Mouse (Mus musculus): ENCODE data around the gene Sirt6. TPM values are rescaled to one million over a fixed set of nuclear protein-coding genes. Genes with fewer than 3 reads are reported as not detected.

The Sirt6 gene
- polyA plus RNA-seq, 1 experiment from 2014 or later: 57.5 TPM

GRCm38 (mm10) chr10:81601396-81601905 lies 26.1 kb downstream of the Sirt6 start:
- peaks cover 78% of the 10 kb centered on the region for H3K4me1 ChIP-seq (replicated peaks)
- H3K9ac ChIP-seq (replicated peaks): no peak overlapping the region
- no peaks in the 10 kb centered on the region for H3K9me3 ChIP-seq
- 14% methylated on average over 7 of the region's 7 CpGs for WGBS
- H3K4me3 ChIP-seq (replicated peaks): 0 out of 2 replicates have a peak overlapping the region, but pooled peaks have one; percentile 11
- no peaks in the 10 kb centered on the region for H3K27me3 ChIP-seq
- peak overlapping the region; percentile 64; the same call in 1 of the 2 replicates for H3K27ac ChIP-seq
- H3K4me2 ChIP-seq: peak overlapping the region; percentile 51
- ATAC-seq (ENCODE audit: insufficient number of reproducible peaks, insufficient read depth, low FRiP score, low TSS enrichment, low read depth): no peak
- H3K36me3 ChIP-seq: no peaks in the 10 kb centered on the region

GRCm38 (mm10) chr10:81600738-81601203 lies 26.8 kb downstream of the Sirt6 start, which contains the start of gene Tle6:
TSS of gene Tle6 (minus strand) at chr10:81601073.
- peak within 1 kb of the TSS; percentile 75 for H3K27ac ChIP-seq
- no peaks in the 10 kb centered on the region for H3K9me3 ChIP-seq
- H3K4me3 ChIP-seq (replicated peaks): peak within 1 kb of the TSS; percentile 25
- peak within 1 kb of the TSS; percentile 51 for H3K4me2 ChIP-seq
- peak; percentile 73 for ATAC-seq (ENCODE audit: insufficient number of reproducible peaks, insufficient read depth, low FRiP score, low TSS enrichment, low read depth)
- H3K9ac ChIP-seq (replicated peaks): no peak within 1 kb of the TSS
- WGBS: under 1% methylated on average over 28 of the region's 28 CpGs
- no peaks in the 10 kb centered on the region for H3K36me3 ChIP-seq
- peaks cover 83% of the 10 kb centered on the region for H3K4me1 ChIP-seq (replicated peaks)
- peaks cover 2% of the 10 kb centered on the region; the same call in 1 of the 2 replicates for H3K27me3 ChIP-seq

- Histone ChIP-seq H3K27me3 (peaks cover 9% of the 10 kb centered on the region), H3K4me2 (no peak overlapping the region), H3K4me1 (replicated peaks) (peaks cover 83% of the 10 kb centered on the region), H3K27ac (peak overlapping the region; percentile 75), H3K9ac (replicated peaks) (no peak overlapping the region), H3K36me3 (no peaks in the 10 kb centered on the region), H3K4me3 (replicated peaks) (no peak overlapping the region), H3K9me3 (no peaks in the 10 kb centered on the region)
- ATAC-seq (ENCODE audit: insufficient number of reproducible peaks, insufficient read depth, low FRiP score, low TSS enrichment, low read depth): no peak
- WGBS: 41% methylated on average over 10 of the region's 10 CpGs
Measured at GRCm38 (mm10) chr10:81600096-81600495, 27.5 kb downstream of the Sirt6 start.

- peaks cover 13% of the 10 kb centered on the region for H3K27me3 ChIP-seq
- no peaks in the 10 kb centered on the region for H3K36me3 ChIP-seq
- no peak overlapping the region for H3K9ac ChIP-seq (replicated peaks)
- H3K4me3 ChIP-seq (replicated peaks): no peak overlapping the region
- H3K27ac ChIP-seq: no peak overlapping the region
- H3K4me1 ChIP-seq (replicated peaks): peaks cover 84% of the 10 kb centered on the region
- ATAC-seq (ENCODE audit: insufficient number of reproducible peaks, insufficient read depth, low FRiP score, low TSS enrichment, low read depth): no peak
- 55% methylated on average over 5 of the region's 5 CpGs for WGBS
- H3K4me2 ChIP-seq: no peak overlapping the region
- no peaks in the 10 kb centered on the region for H3K9me3 ChIP-seq
Measured at GRCm38 (mm10) chr10:81599630-81600029, 28.0 kb downstream of the Sirt6 start.

- no peak for ATAC-seq (ENCODE audit: insufficient number of reproducible peaks, insufficient read depth, low FRiP score, low TSS enrichment, low read depth)
- Histone ChIP-seq H3K4me3 (replicated peaks) (no peak overlapping the region), H3K27me3 (peaks cover 20% of the 10 kb centered on the region), H3K9ac (replicated peaks) (no peak overlapping the region), H3K36me3 (no peaks in the 10 kb centered on the region), H3K4me1 (replicated peaks) (peaks cover 87% of the 10 kb centered on the region), H3K27ac (peak overlapping the region; percentile 62; the same call in 1 of the 2 replicates), H3K9me3 (no peaks in the 10 kb centered on the region), H3K4me2 (no peak overlapping the region)
- WGBS: 27% methylated on average over 6 of the region's 6 CpGs
Measured at GRCm38 (mm10) chr10:81598871-81599270, 28.7 kb downstream of the Sirt6 start.

- 34% methylated on average over 3 of the region's 3 CpGs for WGBS
- Histone ChIP-seq H3K4me3 (replicated peaks) (no peak overlapping the region), H3K9me3 (no peaks in the 10 kb centered on the region), H3K4me1 (replicated peaks) (peaks cover 87% of the 10 kb centered on the region), H3K27me3 (peaks cover 23% of the 10 kb centered on the region), H3K36me3 (no peaks in the 10 kb centered on the region), H3K4me2 (no peak overlapping the region), H3K27ac (peak overlapping the region; percentile 62; the same call in 1 of the 2 replicates), H3K9ac (replicated peaks) (no peak overlapping the region)
- no peak for ATAC-seq (ENCODE audit: insufficient number of reproducible peaks, insufficient read depth, low FRiP score, low TSS enrichment, low read depth)
Measured at GRCm38 (mm10) chr10:81598342-81598741, 29.3 kb downstream of the Sirt6 start.

- Histone ChIP-seq H3K9me3 (no peaks in the 10 kb centered on the region), H3K9ac (replicated peaks) (peak overlapping the region; percentile 37), H3K4me2 (peak overlapping the region; percentile 53), H3K27ac (peak overlapping the region; percentile 90), H3K4me1 (replicated peaks) (peaks cover 79% of the 10 kb centered on the region), H3K4me3 (replicated peaks) (peak overlapping the region; percentile 24), H3K27me3 (peaks cover 26% of the 10 kb centered on the region), H3K36me3 (no peaks in the 10 kb centered on the region)
- 3% methylated on average over 12 of the region's 12 CpGs for WGBS
- peak; percentile 27 for ATAC-seq (ENCODE audit: insufficient number of reproducible peaks, insufficient read depth, low FRiP score, low TSS enrichment, low read depth)
Measured at GRCm38 (mm10) chr10:81597137-81597950, 30.3 kb downstream of the Sirt6 start.

- peaks cover 73% of the 10 kb centered on the region for H3K4me1 ChIP-seq (replicated peaks)
- peaks cover 26% of the 10 kb centered on the region for H3K27me3 ChIP-seq
- no peaks in the 10 kb centered on the region for H3K36me3 ChIP-seq
- H3K4me3 ChIP-seq (replicated peaks): peak overlapping the region; percentile 24
- 0 out of 2 replicates have a peak, but pooled peaks have one; percentile 0 for ATAC-seq (ENCODE audit: insufficient number of reproducible peaks, insufficient read depth, low FRiP score, low TSS enrichment, low read depth)
- H3K27ac ChIP-seq: peak overlapping the region; percentile 90
- WGBS: 1% methylated on average over 10 of the region's 10 CpGs
- H3K4me2 ChIP-seq: peak overlapping the region; percentile 53
- no peaks in the 10 kb centered on the region for H3K9me3 ChIP-seq
- peak overlapping the region; percentile 37 for H3K9ac ChIP-seq (replicated peaks)
Measured at GRCm38 (mm10) chr10:81596611-81597010, 31.0 kb downstream of the Sirt6 start.

GRCm38 (mm10) chr10:81595599-81595998 lies 32.0 kb downstream of the Sirt6 start:
- Histone ChIP-seq H3K4me2 (peak overlapping the region; percentile 53; the same call in 1 of the 2 replicates), H3K27me3 (peaks cover 28% of the 10 kb centered on the region), H3K4me3 (replicated peaks) (no peak overlapping the region), H3K36me3 (0 out of 2 replicates have a peak, but pooled peaks cover 1% of the 10 kb centered on the region), H3K4me1 (replicated peaks) (peaks cover 64% of the 10 kb centered on the region), H3K9me3 (no peaks in the 10 kb centered on the region), H3K27ac (peak overlapping the region; percentile 90), H3K9ac (replicated peaks) (peak overlapping the region; percentile 44)
- WGBS: 38% methylated on average over 5 of the region's 5 CpGs
- ATAC-seq (ENCODE audit: insufficient number of reproducible peaks, insufficient read depth, low FRiP score, low TSS enrichment, low read depth): no peak

GRCm38 (mm10) chr10:81593935-81594334 lies 33.7 kb downstream of the Sirt6 start:
- no peak overlapping the region for H3K4me2 ChIP-seq
- H3K9me3 ChIP-seq: no peaks in the 10 kb centered on the region
- H3K9ac ChIP-seq (replicated peaks): no peak overlapping the region
- no peak overlapping the region for H3K27ac ChIP-seq
- H3K27me3 ChIP-seq: peaks cover 36% of the 10 kb centered on the region
- 71% methylated on average over 18 of the region's 18 CpGs for WGBS
- ATAC-seq (ENCODE audit: insufficient number of reproducible peaks, insufficient read depth, low FRiP score, low TSS enrichment, low read depth): no peak
- peaks cover 50% of the 10 kb centered on the region for H3K4me1 ChIP-seq (replicated peaks)
- H3K36me3 ChIP-seq: peaks cover 18% of the 10 kb centered on the region
- H3K4me3 ChIP-seq (replicated peaks): no peak overlapping the region

GRCm38 (mm10) chr10:81593223-81593622 lies 34.4 kb downstream of the Sirt6 start:
- H3K36me3 ChIP-seq: peaks cover 25% of the 10 kb centered on the region
- H3K4me1 ChIP-seq (replicated peaks): peaks cover 42% of the 10 kb centered on the region
- 66% methylated on average over 4 of the region's 4 CpGs for WGBS
- no peak overlapping the region for H3K27ac ChIP-seq
- H3K4me2 ChIP-seq: no peak overlapping the region
- H3K9me3 ChIP-seq: no peaks in the 10 kb centered on the region
- H3K9ac ChIP-seq (replicated peaks): no peak overlapping the region
- H3K4me3 ChIP-seq (replicated peaks): no peak overlapping the region
- no peak for ATAC-seq (ENCODE audit: insufficient number of reproducible peaks, insufficient read depth, low FRiP score, low TSS enrichment, low read depth)
- H3K27me3 ChIP-seq: peaks cover 40% of the 10 kb centered on the region

Measured in limb, embryonic 12.5 days (tissue).